Mouse (Mus musculus) midbrain, embryonic 15.5 days (tissue): ENCODE results near the gene Carmil1. TPM values are rescaled to one million over a fixed set of nuclear protein-coding genes. Genes with fewer than 3 reads are reported as not detected.

Experiments
- ATAC-seq: fragments of 200-750 bp; cut with Nextera tagmentation; replicated peaks from 2 replicates; pipeline ENCODE4 v1.8.0; 2017; ENCODE audit warnings: moderate TSS enrichment
- H3K27ac ChIP-seq: fragments of 300-500 bp; sonication (generic); 2 replicates; pipeline ENCODE4 v1.5.1; 2015; ENCODE audit warnings: mild to moderate bottlenecking, inconsistent platforms
- H3K27me3 ChIP-seq: fragments of 300-500 bp; sonication (generic); replicated peaks from 2 replicates; pipeline ENCODE4 v1.6.1; 2015; ENCODE audit warnings: inconsistent platforms
- H3K36me3 ChIP-seq: fragments of 300-500 bp; sonication (generic); replicated peaks from 2 replicates; pipeline ENCODE4 v1.6.1; 2015; ENCODE audit warnings: inconsistent platforms
- H3K4me1 ChIP-seq: fragments of 300-500 bp; sonication (generic); 2 replicates; pipeline ENCODE4 v1.6.1; 2015; ENCODE audit warnings: inconsistent platforms
- H3K4me2 ChIP-seq: fragments of 300-500 bp; sonication (generic); 2 replicates; pipeline ENCODE4 v1.6.1; 2015; ENCODE audit warnings: inconsistent platforms, mild to moderate bottlenecking, moderate library complexity
- H3K4me3 ChIP-seq: fragments of 300-500 bp; sonication (generic); 2 replicates; pipeline ENCODE4 v1.5.1; 2015; ENCODE audit warnings: mild to moderate bottlenecking, inconsistent platforms
- H3K9ac ChIP-seq: fragments of 300-500 bp; sonication (generic); 2 replicates; pipeline ENCODE4 v1.6.1; 2015; ENCODE audit warnings: mild to moderate bottlenecking, inconsistent platforms
- H3K9me3 ChIP-seq: fragments of 300-500 bp; sonication (generic); 2 replicates; pipeline ENCODE4 v1.6.1; 2016; ENCODE audit warnings: inconsistent platforms
- WGBS: fragments of 180-500 bp; shearing (Covaris S2); methylation state at CpG from one replicate; pipeline ENCODE4 v1.1.7; 2015; ENCODE audit warnings: mixed read lengths; 5-methylcytosine and 5-hydroxymethylcytosine counted together
- polyA plus RNA-seq: library from polyadenylated mRNA; unstranded; fragments of >200 nt; fragmentation: Nextera tagmentation; extraction: Ambion mirVana; gene quantifications from 2 replicates; pipeline ENCODE4 v1.2.1, GENCODE M21; 2015

Carmil1 gene
- polyA plus RNA-seq, 1 experiment from 2014 or later: 41.3 TPM

GRCm38 (mm10) chr13:24037502-24037901, 243.1 kb downstream of the Carmil1 start:
- no peak for ATAC-seq
- WGBS: 81% methylated on average over 3 of the region's 3 CpGs
- no peak overlapping the region for H3K4me3 ChIP-seq
- H3K9me3 ChIP-seq: no peaks in the 10 kb centered on the region
- H3K27me3 ChIP-seq: no peaks in the 10 kb centered on the region
- 0 out of 2 replicates have a peak, but pooled peaks cover 4% of the 10 kb centered on the region for H3K36me3 ChIP-seq
- no peak overlapping the region for H3K27ac ChIP-seq
- no peaks in the 10 kb centered on the region for H3K4me1 ChIP-seq
- no peak overlapping the region for H3K9ac ChIP-seq
- no peak overlapping the region for H3K4me2 ChIP-seq

- WGBS: 65% methylated on average over 18 of the region's 18 CpGs
- no peak for ATAC-seq
- no peaks in the 10 kb centered on the region for H3K4me1 ChIP-seq
- H3K4me2 ChIP-seq: no peak overlapping the region
- no peak overlapping the region for H3K9ac ChIP-seq
- no peak overlapping the region for H3K4me3 ChIP-seq
- H3K9me3 ChIP-seq: no peaks in the 10 kb centered on the region
- H3K27ac ChIP-seq: no peak overlapping the region
- no peaks in the 10 kb centered on the region for H3K27me3 ChIP-seq
- 0 out of 2 replicates have a peak, but pooled peaks cover 4% of the 10 kb centered on the region for H3K36me3 ChIP-seq
Observed at GRCm38 (mm10) chr13:24036150-24036549, 244.4 kb downstream of the Carmil1 start.

- Histone ChIP-seq H3K36me3 (no peaks in the 10 kb centered on the region), H3K4me1 (no peaks in the 10 kb centered on the region), H3K27ac (no peak overlapping the region), H3K9ac (no peak overlapping the region; the same call in 1 of the 2 replicates), H3K9me3 (no peaks in the 10 kb centered on the region), H3K27me3 (no peaks in the 10 kb centered on the region), H3K4me3 (no peak overlapping the region), H3K4me2 (no peak overlapping the region)
- peak; percentile 75 for ATAC-seq
- WGBS: 66% methylated on average over 5 of the region's 5 CpGs
Observed at GRCm38 (mm10) chr13:24027191-24028170, 253.1 kb downstream of the Carmil1 start.

- Histone ChIP-seq H3K4me2 (no peak overlapping the region), H3K27me3 (no peaks in the 10 kb centered on the region), H3K9ac (no peak overlapping the region), H3K4me1 (no peaks in the 10 kb centered on the region), H3K27ac (no peak overlapping the region), H3K4me3 (no peak overlapping the region), H3K9me3 (no peaks in the 10 kb centered on the region), H3K36me3 (no peaks in the 10 kb centered on the region)
- ATAC-seq: no peak
- WGBS: 92% methylated on average over 4 of the region's 4 CpGs
Observed at GRCm38 (mm10) chr13:24018515-24018914, 262.1 kb downstream of the Carmil1 start.

GRCm38 (mm10) chr13:24005528-24005927, 275.1 kb downstream of the Carmil1 start:
- H3K27me3 ChIP-seq: no peaks in the 10 kb centered on the region
- ATAC-seq: no peak
- 87% methylated on average over 2 of the region's 2 CpGs for WGBS
- H3K4me3 ChIP-seq: no peak overlapping the region
- no peaks in the 10 kb centered on the region for H3K36me3 ChIP-seq
- H3K4me2 ChIP-seq: no peak overlapping the region
- H3K4me1 ChIP-seq: no peaks in the 10 kb centered on the region
- H3K9me3 ChIP-seq: no peaks in the 10 kb centered on the region
- no peak overlapping the region for H3K9ac ChIP-seq
- no peak overlapping the region for H3K27ac ChIP-seq

- Histone ChIP-seq H3K27ac (no peak overlapping the region), H3K27me3 (no peaks in the 10 kb centered on the region), H3K36me3 (no peaks in the 10 kb centered on the region), H3K9ac (no peak overlapping the region), H3K4me3 (no peak overlapping the region), H3K4me2 (no peak overlapping the region), H3K4me1 (no peaks in the 10 kb centered on the region), H3K9me3 (no peaks in the 10 kb centered on the region)
- no peak for ATAC-seq
- 52% methylated on average over 2 of the region's 2 CpGs for WGBS
Observed at GRCm38 (mm10) chr13:24001797-24002196, 278.8 kb downstream of the Carmil1 start.

GRCm38 (mm10) chr13:24001081-24001480, 279.5 kb downstream of the Carmil1 start:
- H3K27me3 ChIP-seq: no peaks in the 10 kb centered on the region
- no peaks in the 10 kb centered on the region for H3K36me3 ChIP-seq
- no peaks in the 10 kb centered on the region for H3K9me3 ChIP-seq
- no peaks in the 10 kb centered on the region for H3K4me1 ChIP-seq
- H3K4me3 ChIP-seq: no peak overlapping the region
- no peak overlapping the region for H3K4me2 ChIP-seq
- 84% methylated on average over 2 of the region's 2 CpGs for WGBS
- H3K9ac ChIP-seq: no peak overlapping the region
- no peak overlapping the region for H3K27ac ChIP-seq
- no peak for ATAC-seq

GRCm38 (mm10) chr13:23998826-23999225, 281.8 kb downstream of the Carmil1 start:
- H3K4me2 ChIP-seq: no peak overlapping the region
- H3K4me3 ChIP-seq: no peak overlapping the region
- 59% methylated on average over 2 of the region's 2 CpGs for WGBS
- no peaks in the 10 kb centered on the region for H3K9me3 ChIP-seq
- H3K4me1 ChIP-seq: no peaks in the 10 kb centered on the region
- no peak overlapping the region for H3K27ac ChIP-seq
- H3K36me3 ChIP-seq: no peaks in the 10 kb centered on the region
- no peak for ATAC-seq
- peaks cover 3% of the 10 kb centered on the region; the same call in 1 of the 2 replicates for H3K27me3 ChIP-seq
- no peak overlapping the region for H3K9ac ChIP-seq

GRCm38 (mm10) chr13:23994756-23995155, 285.8 kb downstream of the Carmil1 start:
- 68% methylated on average over 3 of the region's 3 CpGs for WGBS
- no peak overlapping the region for H3K9ac ChIP-seq
- no peak overlapping the region for H3K27ac ChIP-seq
- H3K9me3 ChIP-seq: no peaks in the 10 kb centered on the region
- ATAC-seq: no peak
- H3K4me1 ChIP-seq: peaks cover 11% of the 10 kb centered on the region
- H3K4me2 ChIP-seq: no peak overlapping the region
- H3K27me3 ChIP-seq: peaks cover 21% of the 10 kb centered on the region
- no peak overlapping the region for H3K4me3 ChIP-seq
- H3K36me3 ChIP-seq: no peaks in the 10 kb centered on the region

GRCm38 (mm10) chr13:23994024-23994423, 286.6 kb downstream of the Carmil1 start:
- Histone ChIP-seq H3K36me3 (no peaks in the 10 kb centered on the region), H3K4me3 (no peak overlapping the region), H3K9me3 (no peaks in the 10 kb centered on the region), H3K27me3 (peaks cover 21% of the 10 kb centered on the region), H3K4me1 (peaks cover 11% of the 10 kb centered on the region), H3K4me2 (no peak overlapping the region), H3K9ac (no peak overlapping the region), H3K27ac (no peak overlapping the region)
- no peak for ATAC-seq
- 14% methylated on average over 9 of the region's 9 CpGs for WGBS

GRCm38 (mm10) chr13:23990928-23991327, 289.7 kb downstream of the Carmil1 start, which contains the start of gene Scgn:
Gene Scgn (minus strand): TSS chr13:23991214.
- Histone ChIP-seq H3K4me3 (peak within 1 kb of the TSS; percentile 35), H3K27ac (no peak within 1 kb of the TSS), H3K27me3 (peaks cover 21% of the 10 kb centered on the region), H3K9me3 (no peaks in the 10 kb centered on the region), H3K4me1 (peaks cover 11% of the 10 kb centered on the region), H3K9ac (peak within 1 kb of the TSS; percentile 38; the same call in 1 of the 2 replicates), H3K4me2 (peak within 1 kb of the TSS; percentile 84), H3K36me3 (no peaks in the 10 kb centered on the region)
- ATAC-seq: peak; percentile 56
- under 1% methylated on average over 20 of the region's 20 CpGs for WGBS

- H3K4me3 ChIP-seq: peak overlapping the region; percentile 35
- ATAC-seq: peak; percentile 11; the same call in 1 of the 2 replicates
Observed at GRCm38 (mm10) chr13:23990451-23990850, 290.1 kb downstream of the Carmil1 start.

More at GRCm38 (mm10) chr13:23990451-23990850, 290.1 kb downstream of the Carmil1 start:
- 38% methylated on average over 5 of the region's 5 CpGs for WGBS
- Histone ChIP-seq H3K9ac (no peak overlapping the region), H3K27ac (no peak overlapping the region), H3K36me3 (no peaks in the 10 kb centered on the region), H3K4me2 (peak overlapping the region; percentile 84), H3K27me3 (peaks cover 21% of the 10 kb centered on the region), H3K4me1 (peaks cover 11% of the 10 kb centered on the region), H3K9me3 (no peaks in the 10 kb centered on the region)
